Mouse (Mus musculus): ENCODE results near the gene Klhl6. TPM values are rescaled to one million over a fixed set of nuclear protein-coding genes. Genes with fewer than 3 reads are reported as not detected.

Klhl6 gene
- polyA plus RNA-seq, 1 experiment = 0.15 TPM

DNA sequence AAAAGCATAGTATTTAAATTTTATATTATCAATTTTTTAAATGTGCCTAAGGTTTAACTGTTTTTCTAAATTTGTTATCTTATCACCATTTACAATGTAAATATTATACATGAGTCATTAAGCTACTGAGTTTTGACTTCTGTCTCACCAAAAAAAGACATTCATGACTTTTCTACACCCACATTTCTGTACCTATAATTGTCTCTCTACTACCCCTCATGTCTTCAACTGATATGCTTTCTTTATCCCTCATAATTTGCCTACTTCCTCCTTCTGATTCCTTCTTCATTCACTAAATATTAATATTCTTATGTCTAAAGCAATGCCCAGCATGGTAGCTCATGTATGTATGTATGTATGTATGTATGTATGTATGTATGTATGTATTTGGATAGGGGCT lies 13.0 kb upstream of the Klhl6 start:
- no peak overlapping the region for H3K4me3 ChIP-seq (ENCODE audit: control insufficient read depth, low read depth, low read length)
- no peak for TF ChIP-seq POLR2A (IDR thresholded peaks at IDR 0.05; ENCODE audit: control insufficient read depth, low read depth, low read length)
- TF ChIP-seq CTCF (IDR thresholded peaks at IDR 0.05; ENCODE audit: control insufficient read depth, insufficient read depth, insufficient replicate concordance, low read depth, low read length) = no peak
- no peaks in the 10 kb centered on the region for H3K36me3 ChIP-seq (ENCODE audit: control insufficient read depth, insufficient read depth, low read length)
- H3K4me1 ChIP-seq (ENCODE audit: control insufficient read depth, insufficient read depth, low read length) = no peaks in the 10 kb centered on the region
- no peak overlapping the region for H3K27ac ChIP-seq (ENCODE audit: control insufficient read depth, insufficient read depth, low read depth, low read length)
- H3K27me3 ChIP-seq (ENCODE audit: control insufficient read depth, insufficient read depth, low read length) = no peaks in the 10 kb centered on the region

DNA sequence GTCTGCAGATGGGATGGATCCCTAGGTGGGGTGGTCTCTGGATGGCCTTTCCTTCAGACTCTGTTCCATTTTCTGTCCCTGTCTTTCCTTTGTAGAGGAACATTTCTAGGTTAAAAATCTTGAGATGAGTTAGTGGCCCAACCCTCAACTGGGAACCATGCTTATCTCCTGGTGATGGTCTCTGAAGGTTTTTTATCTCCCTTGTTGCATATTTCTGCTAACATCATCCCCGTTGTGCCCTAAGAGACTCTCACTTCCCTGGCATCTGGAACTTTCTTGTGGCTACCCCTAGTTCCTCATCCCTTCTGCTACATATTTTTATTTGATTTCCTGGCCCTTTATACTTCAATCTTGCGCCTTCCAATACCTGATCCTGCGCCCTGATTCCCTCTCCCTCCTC lies 10.4 kb upstream of the Klhl6 start:
- no peak overlapping the region for H3K27ac ChIP-seq (ENCODE audit: control insufficient read depth, insufficient read depth, low read depth, low read length)
- H3K36me3 ChIP-seq (ENCODE audit: control insufficient read depth, insufficient read depth, low read length) = no peaks in the 10 kb centered on the region
- H3K4me1 ChIP-seq (ENCODE audit: control insufficient read depth, insufficient read depth, low read length) = no peaks in the 10 kb centered on the region
- no peak overlapping the region for H3K4me3 ChIP-seq (ENCODE audit: control insufficient read depth, low read depth, low read length)
- TF ChIP-seq POLR2A (IDR thresholded peaks at IDR 0.05; ENCODE audit: control insufficient read depth, low read depth, low read length) (no peak), CTCF (IDR thresholded peaks at IDR 0.05; ENCODE audit: control insufficient read depth, insufficient read depth, insufficient replicate concordance, low read depth, low read length) (no peak)
- no peaks in the 10 kb centered on the region for H3K27me3 ChIP-seq (ENCODE audit: control insufficient read depth, insufficient read depth, low read length)

DNA sequence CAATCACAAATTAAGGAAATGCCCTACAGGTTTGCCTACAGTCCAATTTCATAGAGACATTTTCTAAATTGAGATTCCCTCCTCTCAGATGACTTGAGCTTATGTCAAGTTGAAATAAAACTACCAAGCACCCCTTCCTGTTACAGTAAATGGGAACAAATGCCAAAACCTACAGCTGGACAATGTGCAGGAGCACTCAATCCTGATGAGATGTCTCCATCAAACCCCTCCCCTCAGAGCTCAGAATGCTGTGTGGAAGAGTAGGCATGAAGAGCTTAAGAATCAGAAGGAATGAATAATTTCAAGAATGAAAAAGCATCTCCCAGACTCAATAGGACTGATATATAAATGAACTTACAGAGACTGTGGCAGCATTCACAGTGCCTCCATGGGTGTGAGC lies 7.7 kb upstream of the Klhl6 start:
- Histone ChIP-seq H3K4me1 (ENCODE audit: control insufficient read depth, insufficient read depth, low read length) (no peaks in the 10 kb centered on the region), H3K4me3 (ENCODE audit: control insufficient read depth, low read depth, low read length) (no peak overlapping the region), H3K36me3 (ENCODE audit: control insufficient read depth, insufficient read depth, low read length) (no peaks in the 10 kb centered on the region), H3K27me3 (ENCODE audit: control insufficient read depth, insufficient read depth, low read length) (no peaks in the 10 kb centered on the region), H3K27ac (ENCODE audit: control insufficient read depth, insufficient read depth, low read depth, low read length) (no peak overlapping the region)
- TF ChIP-seq CTCF (IDR thresholded peaks at IDR 0.05; ENCODE audit: control insufficient read depth, insufficient read depth, insufficient replicate concordance, low read depth, low read length) = no peak
- no peak for TF ChIP-seq POLR2A (IDR thresholded peaks at IDR 0.05; ENCODE audit: control insufficient read depth, low read depth, low read length)

DNA sequence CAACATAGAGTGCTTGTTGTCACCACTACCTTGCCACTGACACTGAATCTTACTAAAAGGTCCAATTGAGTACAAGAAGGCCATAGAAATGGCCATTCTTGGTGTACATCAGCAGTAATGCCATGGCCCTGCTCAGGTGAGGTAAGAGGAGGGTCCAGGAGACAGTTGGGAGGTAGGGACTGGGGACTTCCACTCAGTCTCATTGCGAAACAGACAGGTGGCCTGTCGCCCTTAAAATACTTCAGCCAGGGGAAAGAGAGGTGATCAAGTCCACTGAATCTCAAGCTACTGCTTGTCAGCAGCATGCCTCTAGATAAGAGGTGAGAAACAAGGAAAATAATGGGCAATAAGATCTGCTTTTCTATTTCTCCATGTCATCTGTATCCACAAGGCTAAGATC lies 4.8 kb upstream of the Klhl6 start:
- Histone ChIP-seq H3K36me3 (ENCODE audit: control insufficient read depth, insufficient read depth, low read length) (no peaks in the 10 kb centered on the region), H3K4me3 (ENCODE audit: control insufficient read depth, low read depth, low read length) (no peak overlapping the region), H3K27ac (ENCODE audit: control insufficient read depth, insufficient read depth, low read depth, low read length) (no peak overlapping the region), H3K27me3 (ENCODE audit: control insufficient read depth, insufficient read depth, low read length) (no peaks in the 10 kb centered on the region), H3K4me1 (ENCODE audit: control insufficient read depth, insufficient read depth, low read length) (no peaks in the 10 kb centered on the region; the same call in 1 of the 2 replicates)
- no peak for TF ChIP-seq POLR2A (IDR thresholded peaks at IDR 0.05; ENCODE audit: control insufficient read depth, low read depth, low read length)
- no peak for TF ChIP-seq CTCF (IDR thresholded peaks at IDR 0.05; ENCODE audit: control insufficient read depth, insufficient read depth, insufficient replicate concordance, low read depth, low read length)

DNA sequence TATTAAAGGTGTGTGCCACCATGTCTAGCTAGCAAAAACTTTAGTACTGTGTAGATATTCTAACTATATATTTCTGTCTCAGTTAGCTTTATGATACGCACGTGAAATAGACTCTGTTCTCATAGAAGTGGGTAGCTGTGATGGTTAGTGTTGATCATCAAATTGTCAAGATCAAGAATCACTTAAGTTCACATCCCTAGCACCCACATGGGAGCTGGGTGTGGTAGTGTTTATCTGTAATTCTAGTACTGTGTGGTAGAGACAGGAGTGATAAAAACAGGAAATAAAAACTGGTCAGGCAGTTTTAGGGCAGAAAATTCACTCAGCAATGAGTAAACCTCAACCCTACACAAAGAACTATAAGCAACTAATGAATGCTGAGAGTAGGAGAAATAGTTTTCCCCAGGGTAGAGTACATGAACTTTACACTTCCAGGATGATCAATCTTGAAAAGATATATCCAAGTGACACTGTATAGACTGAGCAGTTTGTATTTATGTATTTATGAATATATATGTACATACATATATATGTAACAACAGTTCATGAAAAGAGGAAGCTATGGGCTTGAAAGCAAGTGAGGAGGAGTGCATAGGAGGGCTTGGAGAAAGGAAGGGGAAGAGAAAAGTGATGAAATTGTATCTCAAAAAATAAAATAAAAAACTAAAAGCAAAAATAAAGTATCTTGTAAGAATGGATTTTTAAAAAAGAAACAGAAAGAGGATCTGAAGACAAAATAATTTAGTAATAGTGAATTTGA lies 2.2 kb upstream of the Klhl6 start:
- Histone ChIP-seq H3K36me3 (ENCODE audit: control insufficient read depth, insufficient read depth, low read length) (no peaks in the 10 kb centered on the region), H3K27ac (ENCODE audit: control insufficient read depth, insufficient read depth, low read depth, low read length) (no peak overlapping the region), H3K4me3 (ENCODE audit: control insufficient read depth, low read depth, low read length) (no peak overlapping the region), H3K27me3 (ENCODE audit: control insufficient read depth, insufficient read depth, low read length) (no peaks in the 10 kb centered on the region), H3K4me1 (ENCODE audit: control insufficient read depth, insufficient read depth, low read length) (no peaks in the 10 kb centered on the region; the same call in 1 of the 2 replicates)
- TF ChIP-seq POLR2A (IDR thresholded peaks at IDR 0.05; ENCODE audit: control insufficient read depth, low read depth, low read length) = no peak
- no peak for TF ChIP-seq CTCF (IDR thresholded peaks at IDR 0.05; ENCODE audit: control insufficient read depth, insufficient read depth, insufficient replicate concordance, low read depth, low read length)

DNA sequence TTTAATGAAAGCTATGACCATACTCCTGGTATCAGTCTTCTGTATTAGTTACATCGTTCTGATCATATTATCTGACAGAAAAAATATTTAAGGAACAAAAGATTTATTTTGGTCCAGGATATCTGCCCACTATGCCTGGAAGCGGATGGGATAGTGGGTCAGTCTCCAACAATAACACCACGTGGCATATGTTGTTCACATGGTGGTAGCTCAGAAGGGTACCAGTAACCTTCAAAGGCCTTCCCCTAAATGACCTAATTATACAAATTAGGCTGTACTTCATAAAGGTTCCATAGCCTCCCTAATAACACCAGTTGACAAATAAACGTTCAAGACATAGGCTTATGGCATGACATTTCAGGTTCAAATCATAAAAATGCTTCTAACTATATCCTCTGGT lies 722 bp upstream of the Klhl6 start:
- no peaks in the 10 kb centered on the region; the same call in 1 of the 2 replicates for H3K4me1 ChIP-seq (ENCODE audit: control insufficient read depth, insufficient read depth, low read length)
- H3K36me3 ChIP-seq (ENCODE audit: control insufficient read depth, insufficient read depth, low read length) = no peaks in the 10 kb centered on the region
- no peaks in the 10 kb centered on the region for H3K27me3 ChIP-seq (ENCODE audit: control insufficient read depth, insufficient read depth, low read length)
- no peak overlapping the region for H3K27ac ChIP-seq (ENCODE audit: control insufficient read depth, insufficient read depth, low read depth, low read length)
- no peak for TF ChIP-seq POLR2A (IDR thresholded peaks at IDR 0.05; ENCODE audit: control insufficient read depth, low read depth, low read length)
- TF ChIP-seq CTCF (IDR thresholded peaks at IDR 0.05; ENCODE audit: control insufficient read depth, insufficient read depth, insufficient replicate concordance, low read depth, low read length) = no peak
- H3K4me3 ChIP-seq (ENCODE audit: control insufficient read depth, low read depth, low read length) = no peak overlapping the region

DNA sequence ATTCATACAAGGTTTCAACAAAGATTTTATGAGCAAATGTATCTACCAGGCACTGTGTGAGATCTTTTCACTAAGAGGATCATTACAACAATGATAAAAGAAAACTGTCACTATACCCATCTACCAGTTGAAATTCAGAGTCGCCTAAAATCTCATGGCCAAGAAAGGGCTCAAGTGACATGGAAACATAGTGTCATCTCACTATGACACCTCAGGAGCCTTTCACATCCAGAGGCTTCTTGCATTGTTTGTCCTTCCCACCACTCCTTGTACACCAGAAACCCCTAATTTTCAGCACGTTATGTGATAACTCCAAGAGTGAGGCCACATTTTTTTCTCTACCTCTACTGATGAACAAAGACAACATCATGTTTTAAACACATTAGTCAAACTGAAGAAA lies 1.2 kb downstream of the Klhl6 start:
- no peak for TF ChIP-seq CTCF (IDR thresholded peaks at IDR 0.05; ENCODE audit: control insufficient read depth, insufficient read depth, insufficient replicate concordance, low read depth, low read length)
- H3K4me1 ChIP-seq (ENCODE audit: control insufficient read depth, insufficient read depth, low read length) = no peaks in the 10 kb centered on the region; the same call in 1 of the 2 replicates
- no peaks in the 10 kb centered on the region for H3K36me3 ChIP-seq (ENCODE audit: control insufficient read depth, insufficient read depth, low read length)
- no peak overlapping the region for H3K27ac ChIP-seq (ENCODE audit: control insufficient read depth, insufficient read depth, low read depth, low read length)
- H3K4me3 ChIP-seq (ENCODE audit: control insufficient read depth, low read depth, low read length) = no peak overlapping the region
- H3K27me3 ChIP-seq (ENCODE audit: control insufficient read depth, insufficient read depth, low read length) = no peaks in the 10 kb centered on the region
